Mouse (Mus musculus) cortical plate, adult 2 months (tissue): Measurements from ENCODE around the gene Trim38.

Source experiments
- CTCF ChIP-seq: fragments of 200-500 bp; IDR thresholded peaks from 2 replicates; pipeline ENCODE4 v1.5.1; 2011; ENCODE audit warnings: mild to moderate bottlenecking, control low read depth, low read length; ENCODE audit not compliant: insufficient read depth; ENCODE audit errors: extremely low read depth
- POLR2A ChIP-seq: fragments of 200-500 bp; IDR thresholded peaks from 2 replicates; pipeline ENCODE4 v1.6.1; 2011; ENCODE audit warnings: mild to moderate bottlenecking, low read length, control low read depth; ENCODE audit not compliant: insufficient read depth; ENCODE audit errors: extremely low read depth

- no peak for TF ChIP-seq CTCF
- no peak for TF ChIP-seq POLR2A
Observed at GRCm38 (mm10) chr13:23765172-23765513, 4.6 kb upstream of the Trim38 start.
